Mouse (Mus musculus) lung, postnatal 4 days (tissue): ENCODE data around the gene Reps1.

Source experiments
- DNase-seq, 2 experiments: peaks; one replicate each; pipeline ENCODE4 v3.0.0; 2021

Reps1 gene

DNA sequence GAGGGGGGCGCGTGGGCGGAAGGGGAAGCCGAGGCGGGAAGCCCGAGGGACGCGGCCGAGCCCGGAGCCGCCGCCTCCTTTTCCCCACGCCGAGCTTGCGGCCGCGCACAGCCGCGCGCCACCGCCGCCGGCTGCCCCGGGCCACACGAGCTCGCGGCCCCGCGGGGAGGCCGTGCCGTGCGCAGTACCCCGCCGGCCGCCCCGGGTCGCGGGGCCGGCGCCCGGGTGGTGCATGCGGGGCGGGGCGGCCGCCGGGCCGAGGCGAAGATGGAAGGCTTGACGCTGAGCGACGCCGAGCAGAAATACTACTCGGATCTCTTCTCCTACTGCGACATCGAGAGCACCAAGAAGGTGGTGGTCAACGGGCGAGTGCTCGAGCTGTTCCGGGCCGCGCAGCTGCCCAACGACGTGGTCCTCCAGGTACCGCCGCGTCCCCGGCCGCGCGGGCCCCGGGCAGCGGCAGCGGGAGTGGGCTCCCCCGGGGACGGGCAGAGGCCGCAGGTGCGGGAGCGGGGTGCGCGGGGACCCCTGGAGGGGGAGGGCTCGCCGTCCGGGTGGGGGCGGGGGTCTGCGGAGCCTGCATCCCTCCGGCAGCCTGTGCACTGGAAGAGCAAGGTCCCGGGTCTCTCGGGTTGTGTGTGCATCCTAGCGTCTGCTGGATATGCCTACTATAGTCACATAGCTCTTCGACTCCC, at the start of gene Reps1:
TSS of gene Reps1 (plus strand) at position 166 of the 695 bp plus-strand sequence.
- DNase-seq, result peak in 1 of 2 experiments; percentile 50

GRCm38 (mm10) chr10:18006756-18007155, 48.9 kb upstream of the Reps1 start:
- peak in 1 of 2 experiments; percentile 30 for DNase-seq

DNA sequence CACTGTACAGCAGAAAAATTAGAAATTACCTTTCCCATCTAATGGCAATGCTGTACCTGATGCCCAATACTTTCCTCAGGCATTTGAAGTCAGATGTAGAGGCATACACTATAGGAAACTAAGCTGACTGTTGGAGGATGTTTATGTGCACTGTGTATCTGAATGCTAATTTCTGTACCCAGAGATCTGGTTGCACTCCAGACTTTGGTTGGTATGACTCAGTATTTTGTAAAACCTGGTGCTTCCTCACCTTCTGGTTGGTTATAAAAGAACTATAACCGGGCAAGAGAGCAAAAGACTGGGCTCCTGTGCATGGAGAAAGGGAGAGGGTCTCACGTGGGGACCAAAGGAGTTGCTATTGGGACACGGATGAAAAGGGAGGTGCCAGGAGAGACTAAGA, 48.4 kb upstream of the Reps1 start:
- no peak for DNase-seq

GRCm38 (mm10) chr10:18008118-18008517, 47.5 kb upstream of the Reps1 start:
- no peak for DNase-seq

DNA sequence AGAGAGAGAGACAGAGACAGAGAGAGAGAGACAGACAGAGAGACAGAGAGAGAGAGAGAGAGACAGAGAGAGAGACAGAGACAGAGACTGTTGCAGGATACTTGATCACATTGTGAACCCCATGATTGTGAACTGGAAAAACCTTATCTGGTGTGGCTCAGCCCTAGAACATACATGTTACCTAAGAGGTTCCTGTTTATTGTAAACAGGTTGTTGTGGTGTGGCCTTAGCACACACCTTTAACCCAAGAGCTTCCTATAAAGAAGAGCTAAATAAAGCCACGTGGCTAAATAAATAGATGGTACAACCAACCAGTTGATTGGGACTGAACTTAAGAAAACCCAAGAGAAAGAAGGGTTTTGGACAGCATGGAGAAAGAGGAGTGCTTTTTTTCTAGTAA, 45.9 kb upstream of the Reps1 start:
- DNase-seq, result no peak

- no peak for DNase-seq
Observed at GRCm38 (mm10) chr10:18011761-18012160, 43.9 kb upstream of the Reps1 start.

- DNase-seq, result peak in 1 of 2 experiments; percentile 26
Observed at GRCm38 (mm10) chr10:18020443-18020842, 35.2 kb upstream of the Reps1 start.

- no peak for DNase-seq
Observed at GRCm38 (mm10) chr10:18020846-18021245, 34.8 kb upstream of the Reps1 start.

GRCm38 (mm10) chr10:18021576-18022311, 33.9 kb upstream of the Reps1 start:
- no peak for DNase-seq

- DNase-seq, result peak; percentile 84 to 90
Observed at GRCm38 (mm10) chr10:18022312-18022711, 33.3 kb upstream of the Reps1 start.

DNA sequence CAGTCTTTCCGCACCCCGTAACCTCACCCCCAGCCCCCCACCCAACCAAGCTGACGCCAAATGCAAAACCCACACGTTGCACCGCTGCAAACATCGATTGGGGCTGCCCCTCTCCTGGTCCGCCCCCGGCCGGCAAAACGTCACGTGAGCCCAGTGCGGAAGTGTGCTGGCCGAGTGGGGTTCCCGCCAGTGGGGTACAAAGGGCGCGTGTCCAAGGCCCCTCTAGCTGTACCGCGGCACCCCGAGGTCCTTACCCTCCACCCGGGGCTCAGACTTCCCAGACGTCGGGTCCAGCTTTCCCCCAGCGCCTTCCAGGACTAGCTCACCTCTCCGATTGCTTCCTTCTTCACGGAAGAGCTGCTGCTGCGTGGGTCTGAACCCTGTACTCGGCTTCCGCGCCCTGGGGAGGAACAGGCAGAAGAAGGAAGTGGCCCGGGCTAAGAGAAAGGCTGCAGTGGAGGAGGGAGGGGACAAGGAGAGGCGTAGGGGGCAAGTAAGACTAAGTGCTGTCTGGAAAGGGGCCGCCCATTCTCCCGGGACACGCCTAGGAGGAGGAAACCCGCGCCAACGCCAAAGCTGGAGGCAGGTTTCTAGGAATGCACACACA, 32.8 kb upstream of the Reps1 start, which contains the start of gene Abracl:
TSS of gene Abracl (minus strand) at position 548 of the 607 bp plus-strand sequence.
- peak; percentile 86 to 88 for DNase-seq

GRCm38 (mm10) chr10:18034408-18034807, 21.3 kb upstream of the Reps1 start:
- no peak for DNase-seq

DNA sequence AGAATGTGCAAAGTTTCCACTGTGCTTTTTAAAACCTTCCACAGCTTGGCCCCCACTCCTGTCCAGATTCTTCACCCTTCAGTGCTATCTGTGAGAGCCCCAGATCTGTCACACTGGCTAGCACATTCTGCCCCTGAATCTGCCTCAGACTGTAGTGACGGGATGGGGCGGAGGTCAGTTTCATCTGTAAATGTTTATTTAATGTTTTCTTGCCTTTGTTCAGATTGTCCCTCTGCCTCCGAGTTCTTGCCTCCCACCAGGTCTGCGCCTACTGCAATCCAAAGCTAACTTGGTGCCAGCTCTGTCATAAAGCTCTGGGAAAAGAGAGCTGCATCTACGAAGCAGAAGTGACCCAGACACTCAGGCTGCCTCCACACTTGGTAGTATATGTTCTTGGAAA, 18.8 kb upstream of the Reps1 start:
- DNase-seq, result peak in 1 of 2 experiments; percentile 32

DNA sequence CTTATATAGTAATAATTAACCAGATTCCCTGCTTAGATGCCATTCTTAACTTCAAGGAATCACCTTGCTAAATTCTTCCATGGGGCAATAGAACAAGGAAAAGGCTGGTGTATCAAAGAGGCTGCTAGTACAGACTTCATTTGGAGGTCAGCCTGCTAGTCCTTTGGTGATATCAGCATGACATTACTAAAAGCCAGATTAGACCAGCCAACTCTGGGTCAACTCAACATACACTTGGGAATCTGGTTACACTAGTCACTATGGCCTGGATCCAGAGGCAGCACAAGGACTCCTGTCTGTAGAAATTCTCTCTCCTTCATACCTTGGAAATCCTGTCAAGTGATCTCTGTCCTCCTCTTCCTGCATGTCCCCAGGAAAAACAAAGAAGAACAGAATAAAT, 9.3 kb upstream of the Reps1 start:
- no peak for DNase-seq

DNA sequence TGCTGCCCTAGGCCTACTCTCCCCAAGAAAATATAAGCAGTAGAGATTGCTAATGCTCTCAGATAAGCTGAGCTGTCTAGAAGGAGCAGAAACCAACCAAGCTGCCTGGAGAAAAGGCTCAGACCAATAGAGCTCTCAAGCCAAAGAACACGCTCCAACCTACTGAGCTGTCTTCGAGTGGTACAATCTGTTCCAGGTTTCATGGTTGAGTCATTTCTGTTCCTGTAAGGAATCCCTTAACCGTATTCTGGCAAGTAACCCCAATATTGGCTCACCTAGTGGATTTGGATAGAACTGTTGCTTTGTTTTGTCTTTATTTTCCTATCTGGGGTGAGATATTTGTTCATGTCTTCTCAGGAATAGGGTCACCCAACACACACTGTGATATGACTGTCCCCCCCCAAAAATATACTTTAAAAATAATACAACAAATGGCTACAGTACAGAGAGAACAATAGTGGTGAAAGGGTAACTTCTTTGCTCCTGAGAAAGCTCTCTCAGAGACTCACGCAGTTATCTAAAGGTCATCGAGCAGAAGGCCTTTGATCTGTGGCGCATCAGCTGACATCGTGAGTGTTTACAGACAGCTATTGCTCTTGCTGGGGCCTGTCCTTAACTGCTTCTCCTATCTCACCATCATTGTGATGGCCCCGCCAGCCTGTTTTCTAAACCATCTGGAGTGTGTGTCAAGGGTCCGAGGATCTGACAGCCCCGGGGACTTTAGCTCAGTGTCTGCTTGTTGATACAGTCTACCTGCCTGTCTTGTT, 8.1 kb upstream of the Reps1 start:
- no peak for DNase-seq

DNA sequence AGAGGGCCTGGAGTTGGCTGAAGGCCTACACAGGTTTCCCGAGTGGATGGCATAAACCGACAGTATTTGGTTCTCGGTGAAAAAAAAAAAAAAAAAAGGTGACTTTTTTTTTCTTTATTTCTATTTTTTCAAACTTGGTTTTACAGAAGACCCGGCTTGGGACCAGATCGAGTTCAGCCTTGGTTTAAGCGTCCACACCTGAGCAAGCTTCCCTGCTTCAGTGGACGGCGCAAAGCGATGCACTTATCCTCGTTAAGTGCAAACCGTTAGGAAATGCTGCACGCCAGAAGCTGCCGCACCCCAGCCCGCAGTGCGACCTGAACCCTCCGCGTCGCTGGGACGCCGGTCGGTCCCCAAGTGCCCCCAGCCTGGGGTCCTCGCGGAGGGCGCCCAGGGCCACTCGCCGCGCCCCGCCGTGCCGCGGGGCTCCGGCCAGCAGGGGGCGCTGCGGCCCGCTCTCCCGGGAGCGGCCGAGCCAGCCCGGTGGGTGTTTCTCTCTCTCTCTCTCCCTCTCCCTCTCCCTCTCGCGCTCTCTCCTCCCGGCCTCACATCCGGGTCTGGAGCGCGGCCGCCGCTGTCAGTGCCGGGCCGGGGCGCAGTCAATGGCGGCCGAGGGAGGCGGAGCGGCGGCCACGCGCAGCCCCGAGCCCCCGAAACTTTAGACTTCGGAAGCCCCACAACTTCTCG, 509 bp upstream of the Reps1 start:
- DNase-seq, result peak; percentile 87 to 92

DNA sequence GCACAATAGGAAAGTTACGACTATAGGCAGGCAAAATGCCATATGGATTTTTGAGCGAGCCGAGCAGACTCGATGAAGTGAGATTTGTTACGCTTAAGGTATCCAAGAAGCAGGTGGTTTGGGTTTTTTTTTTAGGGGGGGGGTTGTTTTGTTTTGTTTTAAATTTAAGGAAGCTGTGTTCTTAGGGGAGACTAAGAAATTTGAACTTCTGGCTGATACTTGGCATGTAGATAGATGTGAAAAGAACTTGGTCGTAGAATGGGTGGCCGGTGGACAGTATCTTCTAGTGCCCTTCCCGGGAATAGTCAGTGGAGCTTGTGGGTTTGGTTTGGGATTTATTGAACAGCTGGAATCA, 707 bp downstream of the Reps1 start:
- no peak for DNase-seq

DNA sequence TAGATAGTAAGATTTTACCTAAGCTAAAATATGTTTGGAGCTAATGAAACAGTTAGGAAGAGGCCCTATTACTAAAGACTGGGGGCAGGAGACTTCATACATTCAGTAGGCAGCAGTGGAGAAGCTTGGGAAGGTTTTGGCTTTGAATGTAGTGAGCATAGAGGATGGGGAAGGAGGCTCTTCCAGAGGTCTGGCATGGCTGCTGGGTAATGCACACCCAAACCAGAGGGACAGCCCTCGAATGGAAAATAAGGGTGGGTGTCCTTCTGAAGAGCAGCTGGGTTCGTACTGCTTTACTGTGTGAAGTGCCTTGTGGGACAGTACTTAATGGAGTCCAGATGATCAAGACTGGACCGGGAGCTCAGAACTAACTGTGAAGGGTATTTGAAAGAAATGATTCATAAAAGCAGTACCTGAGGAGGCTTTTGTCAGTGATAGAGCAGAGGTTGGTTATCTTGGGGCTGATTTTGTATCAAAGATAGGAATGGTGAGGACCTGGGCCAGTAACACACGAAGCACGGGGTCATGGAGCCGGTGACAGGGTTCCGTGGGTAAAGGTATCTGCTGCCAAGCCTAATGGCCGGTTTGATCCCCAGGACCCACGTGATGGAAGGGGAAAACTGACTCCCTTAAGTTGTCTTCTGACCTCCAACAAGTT, 3.1 kb downstream of the Reps1 start:
- DNase-seq, result no peak

DNA sequence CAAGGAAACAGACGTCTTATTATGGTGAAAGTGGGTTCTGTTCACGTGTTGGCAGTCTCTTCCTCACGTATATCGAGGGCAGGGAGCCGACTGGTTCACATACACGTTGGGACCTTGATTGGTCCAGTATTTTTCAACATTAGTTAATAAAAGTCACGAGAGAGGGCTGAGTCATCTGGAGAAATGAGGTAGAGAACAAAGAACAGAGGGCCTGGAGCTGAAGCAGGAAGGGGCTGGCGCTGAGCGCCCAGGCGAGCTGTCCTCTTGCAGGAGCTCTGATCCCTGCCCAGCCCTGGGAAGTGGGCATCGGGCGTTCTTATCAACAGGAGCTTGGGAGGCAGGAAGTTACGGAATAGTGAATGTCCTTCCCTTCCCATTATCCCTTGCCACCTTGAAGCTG, 4.1 kb downstream of the Reps1 start:
- peak; percentile 47 to 67 for DNase-seq

GRCm38 (mm10) chr10:18060778-18061177, 5.1 kb downstream of the Reps1 start:
- DNase-seq, result no peak

GRCm38 (mm10) chr10:18061533-18061932, 5.9 kb downstream of the Reps1 start:
- no peak for DNase-seq
